Mouse (Mus musculus): ENCODE results near the gene Mical3.

- no peak for TF ChIP-seq CHD2 (IDR thresholded peaks at IDR 0.05; ENCODE audit: low read depth, low read length)
- no peak for TF ChIP-seq MAFK (IDR thresholded peaks at IDR 0.05; ENCODE audit: insufficient read depth, low read depth, low read length)
- TF ChIP-seq ZC3H11A (IDR thresholded peaks at IDR 0.05; ENCODE audit: borderline replicate concordance, low read depth, low read length) = no peak
- TF ChIP-seq HCFC1 (IDR thresholded peaks at IDR 0.05; ENCODE audit: borderline replicate concordance, insufficient read depth, low read length) = no peak
- TF ChIP-seq ZNF384 (IDR thresholded peaks at IDR 0.05; ENCODE audit: low read depth, low read length) = no peak
These were observed 46.4 kb upstream of the Mical3 start for GRCm38 (mm10) chr6:121177118-121177708.

All from ES-E14 (cell line).